Mouse (Mus musculus) heart, adult 10 weeks (tissue): Measurements from ENCODE around the gene Ptpn3. TPM values are rescaled to one million over a fixed set of nuclear protein-coding genes. Genes with fewer than 3 reads are reported as not detected.

Experiments
- polyA plus RNA-seq: library from polyadenylated mRNA; stranded (reverse); fragments of 350-450 nt; fragmentation: Illumina TruSeq; extraction: RNeasy Lipid Tissue Mini Kit (QIAGEN cat#74804); gene quantifications from one replicate; pipeline ENCODE4 v1.2.3, GENCODE M21; 2014; ENCODE audit warnings: low read depth, low replicate concordance

The Ptpn3 gene
- 23.7 TPM for polyA plus RNA-seq

DNA sequence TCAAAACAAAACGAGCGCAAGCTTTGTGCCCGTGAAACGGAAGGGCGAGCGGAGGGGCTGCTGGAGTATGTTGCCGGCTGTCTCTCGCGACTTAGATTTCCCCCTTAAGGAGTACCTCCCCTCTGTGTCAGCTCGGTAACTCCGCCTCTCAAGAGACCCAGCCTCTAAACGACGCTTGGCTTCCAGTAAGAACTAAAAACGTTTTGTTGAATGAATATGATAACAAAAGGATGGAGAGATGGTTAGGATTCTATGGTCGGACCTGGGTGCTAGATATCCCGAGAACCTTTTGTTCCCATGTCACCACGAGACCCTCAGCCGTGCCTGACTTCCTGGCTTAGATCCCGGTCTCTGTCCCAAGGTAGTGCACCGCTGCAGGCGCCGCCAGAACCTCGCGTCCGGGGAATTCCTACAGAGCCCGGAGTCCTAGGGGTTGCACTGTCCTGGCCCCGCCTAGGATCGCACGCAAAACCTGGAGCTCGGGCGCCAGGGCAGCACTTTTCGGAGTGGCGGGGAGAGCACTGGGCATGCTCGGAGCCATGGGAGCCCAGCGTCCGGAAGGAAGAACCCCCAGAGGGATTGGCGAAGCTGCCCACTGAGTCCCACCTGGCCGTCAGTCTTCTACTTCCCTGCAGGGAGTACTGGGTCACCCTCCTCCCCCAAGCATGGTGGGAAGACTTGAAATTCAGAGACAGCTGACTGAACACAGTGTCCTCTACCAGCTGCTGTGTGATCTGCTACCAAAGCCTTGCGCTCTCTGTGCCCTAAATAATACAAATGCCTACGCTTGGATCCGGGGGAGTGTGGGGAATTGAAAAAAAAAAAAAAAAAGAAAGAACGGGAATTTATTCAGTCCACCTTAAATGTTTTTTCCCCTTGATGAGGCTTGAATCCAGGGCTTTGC, at the start of gene Ptpn3:
Gene Ptpn3 (minus strand): TSS at position 428 of the 904 bp plus-strand sequence.

DNA sequence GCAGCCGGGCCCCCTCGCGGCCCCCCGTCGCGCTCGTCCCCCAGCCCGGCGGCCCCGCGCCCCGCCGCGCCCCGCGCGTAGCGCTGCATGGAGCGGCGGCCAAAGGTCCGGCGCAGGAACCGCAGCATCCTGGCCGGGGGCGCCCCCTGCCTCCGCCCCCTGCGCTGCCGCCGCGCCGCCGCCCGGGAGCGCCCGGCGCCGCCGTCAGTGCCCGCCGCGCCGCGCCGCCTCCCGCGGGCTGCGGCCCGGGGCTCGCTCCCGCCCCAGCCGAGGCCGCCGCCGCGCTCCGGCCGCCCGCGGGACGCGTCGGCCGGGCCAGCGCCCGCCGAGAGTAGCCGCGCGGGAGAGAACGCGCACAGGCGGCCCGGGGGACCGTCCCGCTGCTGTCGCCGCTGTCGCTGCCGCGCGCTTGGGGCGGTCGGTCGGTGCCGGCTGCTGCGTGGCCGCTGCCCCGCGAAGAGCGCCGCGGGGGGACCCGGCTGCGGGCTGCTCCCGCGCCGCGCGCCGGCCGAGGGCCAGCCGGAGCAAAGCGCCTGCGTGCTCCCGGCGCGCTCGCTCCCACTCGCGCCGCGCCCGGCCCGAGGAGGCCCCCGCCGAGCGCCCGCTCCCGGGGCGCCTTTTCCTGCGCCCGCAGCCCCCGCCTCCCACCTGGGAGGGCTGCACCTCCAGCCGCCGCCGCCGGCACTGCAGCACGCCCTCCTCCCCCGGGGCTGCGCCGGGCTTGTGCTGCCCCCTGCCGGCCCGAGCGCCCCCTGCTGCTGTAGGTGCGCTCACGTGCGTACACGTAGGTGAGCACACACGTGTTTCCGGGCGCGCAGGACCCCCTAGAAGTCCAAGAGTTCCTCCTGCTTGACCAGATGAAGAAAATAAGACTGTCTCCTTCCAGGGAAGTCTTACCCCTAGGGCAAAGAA, 158.4 kb downstream of the Ptpn3 start, which contains the start of gene Epb41l4b:
Gene Epb41l4b (minus strand): TSS at position 412 of the 912 bp plus-strand sequence.

Other genes with a start within 250 kb of the Ptpn3 start
- 1.7 TPM for gene Epb41l4b, start 158.4 kb downstream of the Ptpn3 start, polyA plus RNA-seq
- gene Palm2, start 132.4 kb upstream of the Ptpn3 start, polyA plus RNA-seq = 0.65 TPM